Mouse (Mus musculus) small intestine, adult 2 months (tissue): ENCODE measurements around the gene Ccdc7a. TPM values are rescaled to one million over a fixed set of nuclear protein-coding genes. Genes with fewer than 3 reads are reported as not detected.

Source experiments
- H3K27ac ChIP-seq: fragments of 200-500 bp; 2 replicates; pipeline ENCODE4 v1.5.1; 2012; ENCODE audit warnings: low read depth, low read length, control low read depth, inconsistent platforms; ENCODE audit not compliant: insufficient read depth
- H3K27me3 ChIP-seq: fragments of 200-500 bp; 2 replicates; pipeline ENCODE4 v1.6.1; 2012; ENCODE audit warnings: mild to moderate bottlenecking, moderate library complexity, low read length, inconsistent platforms; ENCODE audit not compliant: control insufficient read depth, insufficient read depth
- H3K36me3 ChIP-seq: fragments of 200-500 bp; 2 replicates; pipeline ENCODE4 v1.6.1; 2012; ENCODE audit warnings: mild to moderate bottlenecking, low read length, control low read depth, inconsistent platforms; ENCODE audit not compliant: control insufficient read depth, insufficient read depth
- H3K4me1 ChIP-seq: fragments of 200-500 bp; 2 replicates; pipeline ENCODE4 v1.6.1; 2012; ENCODE audit warnings: low read length, inconsistent platforms, mixed read lengths; ENCODE audit not compliant: control insufficient read depth, insufficient read depth, insufficient read length
- H3K4me3 ChIP-seq: fragments of 200-500 bp; 2 replicates; pipeline ENCODE4 v1.5.1; 2012; ENCODE audit warnings: low read depth, mild to moderate bottlenecking, control low read depth, inconsistent platforms, low read length, moderate library complexity
- CTCF ChIP-seq: fragments of 200-500 bp; IDR thresholded peaks from 2 replicates; pipeline ENCODE4 v1.5.1; 2012; ENCODE audit warnings: low read depth, mild to moderate bottlenecking, control low read depth, inconsistent platforms, low read length, moderate library complexity, mixed read lengths; ENCODE audit not compliant: insufficient replicate concordance, insufficient read length; ENCODE audit errors: extremely low read depth
- POLR2A ChIP-seq: fragments of 200-500 bp; IDR thresholded peaks from 2 replicates; pipeline ENCODE4 v1.6.1; 2012; ENCODE audit warnings: low read depth, mild to moderate bottlenecking, control low read depth, inconsistent platforms, low read length, moderate library complexity
- WGBS: fragments of 180-500 bp; shearing (Covaris S2); methylation state at CpG from one replicate; pipeline ENCODE4 v1.1.7; 2018; 5-methylcytosine and 5-hydroxymethylcytosine counted together
- polyA plus RNA-seq: library from polyadenylated mRNA; depleted of rRNA; stranded (reverse); fragments of >200 nt; gene quantifications from 2 replicates; pipeline ENCODE4 v1.2.3, GENCODE M21; 2012

Gene Ccdc7a
- polyA plus RNA-seq, 1 experiment = not detected

DNA sequence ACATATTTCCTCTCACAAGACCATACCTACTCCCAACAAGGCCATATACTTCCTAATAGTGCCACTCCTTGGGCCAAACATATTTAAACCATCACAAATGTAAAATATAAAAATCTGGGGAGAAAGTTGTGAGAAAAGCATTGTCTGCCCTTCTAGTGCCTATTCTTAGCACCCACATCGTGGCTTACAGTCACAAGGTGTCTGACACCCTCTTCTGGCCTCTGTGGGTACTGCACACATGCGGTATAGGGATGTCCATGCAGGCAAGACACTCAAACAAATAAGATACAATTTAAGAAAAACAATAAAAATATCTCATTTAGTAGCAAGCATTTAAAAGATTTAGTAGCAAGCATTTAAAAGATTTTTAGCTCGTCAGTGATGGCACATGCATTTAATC lies 356.1 kb downstream of the Ccdc7a start:
- TF ChIP-seq CTCF (peak; percentile 80; the same call in 1 of the 2 replicates), POLR2A (no peak)

GRCm38 (mm10) chr8:128704836-128705235 lies 360.5 kb downstream of the Ccdc7a start:
- Histone ChIP-seq H3K4me3 (no peak overlapping the region), H3K27ac (no peak overlapping the region), H3K27me3 (no peaks in the 10 kb centered on the region), H3K36me3 (peaks cover 8% of the 10 kb centered on the region), H3K4me1 (peaks cover 11% of the 10 kb centered on the region; the same call in 1 of the 2 replicates)
- no peak for TF ChIP-seq POLR2A
- TF ChIP-seq CTCF = no peak
- WGBS = 82% methylated on average over 2 of the region's 2 CpGs

More for the DNA sequence above, 356.1 kb downstream of the Ccdc7a start:
- WGBS = 51% methylated on average over 3 of the region's 3 CpGs
- no peak overlapping the region for H3K4me3 ChIP-seq
- H3K36me3 ChIP-seq = peaks cover 33% of the 10 kb centered on the region
- no peak overlapping the region for H3K27ac ChIP-seq
- peaks cover 4% of the 10 kb centered on the region; the same call in 1 of the 2 replicates for H3K4me1 ChIP-seq
- no peaks in the 10 kb centered on the region for H3K27me3 ChIP-seq

DNA sequence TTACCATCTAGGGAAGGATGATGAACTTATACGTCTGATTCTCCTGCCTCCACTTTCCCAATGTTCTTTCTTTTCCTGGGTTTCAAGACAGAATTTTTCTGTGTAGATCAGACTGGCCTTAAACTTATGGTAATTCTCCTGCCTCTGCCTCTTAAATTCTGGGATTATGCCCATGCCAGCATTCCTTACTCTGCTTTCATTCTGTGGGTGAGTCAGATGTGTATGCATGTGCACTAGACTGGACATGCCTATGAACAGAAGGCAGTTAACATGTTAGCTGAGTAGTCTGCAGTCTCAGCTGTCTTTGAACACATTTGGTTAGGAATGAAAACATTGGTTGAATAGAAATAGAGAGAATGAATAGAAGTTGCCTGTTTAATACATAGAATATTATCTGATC lies 360.9 kb downstream of the Ccdc7a start:
- Histone ChIP-seq H3K4me1 (peaks cover 11% of the 10 kb centered on the region; the same call in 1 of the 2 replicates), H3K36me3 (peaks cover 7% of the 10 kb centered on the region), H3K4me3 (no peak overlapping the region), H3K27me3 (no peaks in the 10 kb centered on the region), H3K27ac (no peak overlapping the region)
- TF ChIP-seq CTCF = no peak
- TF ChIP-seq POLR2A = no peak
- 82% methylated on average over 1 of the region's 1 CpGs for WGBS

DNA sequence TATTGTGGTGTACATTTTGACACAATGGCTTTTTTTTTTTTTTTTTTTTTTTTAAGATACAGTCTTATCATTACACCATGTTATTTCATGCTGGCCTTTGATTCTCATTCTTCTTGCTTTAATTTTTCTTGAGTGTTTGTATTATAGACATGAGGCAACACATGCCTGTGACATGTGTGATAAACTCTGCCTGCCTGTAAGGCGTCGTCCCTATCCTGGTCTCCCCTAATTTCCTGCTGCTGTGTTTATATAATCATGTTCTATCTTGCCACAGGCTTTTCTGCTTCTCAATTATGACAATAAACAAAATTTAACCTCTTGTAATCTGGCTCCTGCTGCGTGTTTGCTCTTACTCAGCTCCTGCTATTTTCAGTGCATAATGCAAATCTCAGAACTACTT lies 367.4 kb downstream of the Ccdc7a start:
- Histone ChIP-seq H3K4me3 (no peak overlapping the region), H3K4me1 (peaks cover 8% of the 10 kb centered on the region; the same call in 1 of the 2 replicates), H3K27ac (no peak overlapping the region), H3K27me3 (no peaks in the 10 kb centered on the region), H3K36me3 (no peaks in the 10 kb centered on the region)
- TF ChIP-seq POLR2A (no peak), CTCF (no peak)
- 30% methylated on average over 3 of the region's 3 CpGs for WGBS

DNA sequence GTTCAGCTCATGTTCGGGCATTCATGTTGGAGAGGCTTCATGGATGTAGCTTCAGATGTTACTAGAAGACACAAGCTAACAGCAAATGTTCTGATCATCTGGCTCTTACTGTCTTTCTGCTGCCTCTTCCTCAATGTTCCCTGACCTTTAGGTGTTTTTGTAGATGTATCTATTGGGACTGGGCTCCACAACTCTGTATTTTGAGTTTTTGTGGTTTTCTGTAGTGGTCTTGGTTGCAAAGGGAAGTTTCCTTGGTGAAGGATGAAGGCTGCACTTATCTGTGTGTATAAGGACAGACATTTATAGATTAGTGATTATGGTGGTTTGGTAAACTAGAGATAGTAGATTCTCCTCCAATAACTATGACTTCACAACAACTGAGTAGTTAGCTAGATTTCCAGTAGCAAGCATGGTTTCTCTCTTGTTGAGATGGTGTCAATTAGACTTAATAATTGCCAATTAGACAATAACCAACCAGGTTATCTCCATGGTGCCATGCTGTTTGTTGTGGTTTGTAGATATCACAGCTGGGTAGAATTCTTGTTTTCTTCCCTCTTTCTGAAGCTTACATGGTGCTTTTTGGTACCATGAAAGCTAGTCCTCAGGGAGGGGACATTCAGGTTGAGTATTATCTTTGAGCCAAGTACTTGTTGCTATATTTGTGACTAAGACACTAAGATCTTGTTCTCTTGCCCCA lies 368.5 kb downstream of the Ccdc7a start:
- WGBS = 78% methylated on average over 1 of the region's 1 CpGs
- Histone ChIP-seq H3K4me1 (peaks cover 6% of the 10 kb centered on the region; the same call in 1 of the 2 replicates), H3K27me3 (no peaks in the 10 kb centered on the region), H3K36me3 (no peaks in the 10 kb centered on the region), H3K27ac (no peak overlapping the region), H3K4me3 (no peak overlapping the region)
- TF ChIP-seq CTCF = no peak
- no peak for TF ChIP-seq POLR2A

DNA sequence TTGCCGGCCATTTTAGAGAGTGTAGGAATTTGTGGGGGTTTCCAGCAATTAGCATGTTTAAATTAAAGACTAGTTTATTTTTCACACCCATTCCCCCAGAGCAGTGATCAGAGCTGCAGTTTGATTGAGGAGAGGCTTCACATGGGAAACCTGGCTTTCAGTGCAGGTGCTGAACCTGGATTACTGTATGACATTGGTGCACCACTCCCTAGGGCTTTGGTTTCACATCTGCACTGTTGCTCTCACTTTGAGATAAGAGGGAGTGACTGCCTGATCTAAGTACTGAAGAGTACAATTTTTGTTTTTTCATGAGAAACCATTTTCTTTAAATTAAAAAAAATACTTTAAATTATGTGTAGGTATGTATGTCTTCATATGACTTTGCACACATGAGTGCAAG lies 375.3 kb downstream of the Ccdc7a start:
- 30% methylated on average over 1 of the region's 1 CpGs for WGBS

DNA sequence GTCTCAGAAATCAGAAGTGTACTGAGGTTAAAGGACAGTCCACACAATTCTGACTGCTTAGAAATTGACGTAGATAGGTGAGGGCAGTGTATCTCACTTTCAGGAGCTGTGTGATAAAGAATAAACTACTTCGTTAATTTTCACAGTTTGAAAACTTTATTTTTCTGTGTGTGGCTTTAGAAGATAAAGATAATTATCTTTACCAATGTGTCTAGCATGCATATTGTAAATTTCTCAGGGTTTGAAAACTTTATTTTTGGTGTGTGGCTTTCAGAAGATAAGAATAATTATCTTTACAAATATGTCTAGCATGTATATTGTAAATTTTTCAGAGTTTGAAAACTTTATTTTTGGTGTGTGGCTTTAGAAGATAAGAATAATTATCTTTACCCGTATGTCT lies 376.6 kb downstream of the Ccdc7a start:
- 37% methylated on average over 3 of the region's 3 CpGs for WGBS
- Histone ChIP-seq H3K27me3 (no peaks in the 10 kb centered on the region), H3K36me3 (no peaks in the 10 kb centered on the region), H3K4me3 (no peak overlapping the region), H3K4me1 (peaks cover 10% of the 10 kb centered on the region; the same call in 1 of the 2 replicates), H3K27ac (no peak overlapping the region)
- TF ChIP-seq CTCF = no peak
- TF ChIP-seq POLR2A = no peak

More for the DNA sequence above, 375.3 kb downstream of the Ccdc7a start:
- H3K36me3 ChIP-seq = no peaks in the 10 kb centered on the region
- no peaks in the 10 kb centered on the region for H3K27me3 ChIP-seq
- H3K27ac ChIP-seq = peak overlapping the region; percentile 41; the same call in 1 of the 2 replicates
- H3K4me3 ChIP-seq = no peak overlapping the region
- no peak for TF ChIP-seq CTCF
- TF ChIP-seq POLR2A = no peak
- peaks cover 10% of the 10 kb centered on the region; the same call in 1 of the 2 replicates for H3K4me1 ChIP-seq
